Mouse (Mus musculus) forebrain, embryonic 15.5 days (tissue): ENCODE measurements around the gene Il11ra1. TPM values are rescaled to one million over a fixed set of nuclear protein-coding genes. Genes with fewer than 3 reads are reported as not detected.
A peak's percentile ranks its signal among the peaks of the same experiment; 100 is the strongest.
"Not testable (repeated sequence)": the region's sequence is repeated elsewhere in the genome, so short reads cannot be mapped to it uniquely, and the experiment has no call there.

Source experiments
- ATAC-seq: fragments of 200-750 bp; cut with Nextera tagmentation; replicated peaks from 2 replicates; pipeline ENCODE4 v1.8.0; 2017; ENCODE audit warnings: mild to moderate bottlenecking, moderate TSS enrichment, moderate library complexity
- H3K27ac ChIP-seq: fragments of 300-500 bp; sonication (generic); replicated peaks from 2 replicates; pipeline ENCODE4 v1.5.1; 2015; ENCODE audit warnings: mild to moderate bottlenecking, inconsistent platforms
- H3K27me3 ChIP-seq: fragments of 300-500 bp; sonication (generic); 2 replicates; pipeline ENCODE4 v1.6.1; 2015; ENCODE audit warnings: inconsistent platforms
- H3K36me3 ChIP-seq: fragments of 300-500 bp; sonication (generic); 2 replicates; pipeline ENCODE4 v1.6.1; 2015; ENCODE audit warnings: mild to moderate bottlenecking, inconsistent platforms
- H3K4me1 ChIP-seq: fragments of 300-500 bp; sonication (generic); 2 replicates; pipeline ENCODE4 v1.6.1; 2015; ENCODE audit warnings: inconsistent platforms
- H3K4me2 ChIP-seq: fragments of 300-500 bp; sonication (generic); replicated peaks from 2 replicates; pipeline ENCODE4 v1.6.1; 2015; ENCODE audit warnings: mild to moderate bottlenecking, inconsistent platforms
- H3K4me3 ChIP-seq: fragments of 300-500 bp; sonication (generic); 2 replicates; pipeline ENCODE4 v1.5.1; 2015; ENCODE audit warnings: mild to moderate bottlenecking, inconsistent platforms
- H3K9ac ChIP-seq: fragments of 300-500 bp; sonication (generic); replicated peaks from 2 replicates; pipeline ENCODE4 v1.6.1; 2015; ENCODE audit warnings: mild to moderate bottlenecking, inconsistent platforms
- H3K9me3 ChIP-seq: fragments of 300-500 bp; sonication (generic); 2 replicates; pipeline ENCODE4 v1.6.1; 2016; ENCODE audit warnings: inconsistent platforms
- WGBS: fragments of 180-500 bp; shearing (Covaris S2); methylation state at CpG from one replicate; pipeline ENCODE4 v1.1.7; 2015; ENCODE audit warnings: mixed read lengths; 5-methylcytosine and 5-hydroxymethylcytosine counted together
- polyA plus RNA-seq: library from polyadenylated mRNA; unstranded; fragments of >200 nt; fragmentation: Nextera tagmentation; extraction: Ambion mirVana; gene quantifications from 2 replicates; pipeline ENCODE4 v1.2.1, GENCODE M21; 2015

Gene Il11ra1
- polyA plus RNA-seq, 1 experiment from 2014 or later = 26.4 TPM

DNA sequence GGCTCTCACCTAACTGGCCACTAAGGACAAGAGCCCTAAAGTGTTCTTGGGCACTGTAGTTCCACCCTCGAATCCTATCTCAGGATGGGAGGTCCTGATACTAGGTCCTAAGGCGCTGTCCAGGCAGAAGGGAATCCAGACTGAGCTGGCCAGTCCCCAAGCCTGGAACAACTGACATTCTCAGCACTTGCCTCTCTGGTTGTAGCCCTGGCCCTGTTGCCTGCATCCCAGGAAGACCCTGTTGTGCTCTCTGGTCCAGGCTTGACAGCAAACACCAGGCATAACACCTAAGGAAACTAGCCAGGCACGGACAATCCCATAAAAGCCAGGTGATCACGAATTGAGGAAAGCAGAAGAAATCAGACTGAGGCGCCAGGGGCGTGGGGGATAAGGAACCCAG is 17.0 kb upstream of the Il11ra1 start:
- Histone ChIP-seq H3K9ac (peak overlapping the region; percentile 24; the same call in 1 of the 2 replicates), H3K36me3 (no peaks in the 10 kb centered on the region), H3K9me3 (no peaks in the 10 kb centered on the region), H3K4me3 (no peak overlapping the region), H3K4me1 (peaks cover 62% of the 10 kb centered on the region), H3K27me3 (no peaks in the 10 kb centered on the region), H3K27ac (peak overlapping the region; percentile 75), H3K4me2 (peak overlapping the region; percentile 5; the same call in 1 of the 2 replicates)
- WGBS = 29% methylated on average over 6 of the region's 6 CpGs
- no peak for ATAC-seq

GRCm38 (mm10) chr4:41683303-41683702 is 16.5 kb upstream of the Il11ra1 start:
- H3K4me3 ChIP-seq = peak overlapping the region; percentile 25; the same call in 1 of the 2 replicates
- H3K27me3 ChIP-seq, H3K36me3 ChIP-seq, H3K9ac ChIP-seq, H3K9me3 ChIP-seq: not testable (repeated sequence)
- 6% methylated on average over 2 of the region's 27 CpGs for WGBS
- peak overlapping the region; percentile 75; the same call in 1 of the 2 replicates for H3K27ac ChIP-seq
- peaks cover 57% of the 10 kb centered on the region for H3K4me1 ChIP-seq
- 0 out of 2 replicates have a peak overlapping the region, but pooled peaks have one; percentile 31 for H3K4me2 ChIP-seq
- ATAC-seq = peak; percentile 26

- Histone ChIP-seq H3K4me3 (peak overlapping the region; percentile 15; the same call in 1 of the 2 replicates), H3K4me1 (peaks cover 52% of the 10 kb centered on the region), H3K27ac (peak overlapping the region; percentile 82), H3K4me2 (peak overlapping the region; percentile 35)
- H3K27me3 ChIP-seq, H3K9ac ChIP-seq, H3K9me3 ChIP-seq, H3K36me3 ChIP-seq: not testable (repeated sequence)
- peak; percentile 36 for ATAC-seq
- WGBS = 3% methylated on average over 26 of the region's 27 CpGs
Measured at GRCm38 (mm10) chr4:41684131-41684930, 15.5 kb upstream of the Il11ra1 start.

DNA sequence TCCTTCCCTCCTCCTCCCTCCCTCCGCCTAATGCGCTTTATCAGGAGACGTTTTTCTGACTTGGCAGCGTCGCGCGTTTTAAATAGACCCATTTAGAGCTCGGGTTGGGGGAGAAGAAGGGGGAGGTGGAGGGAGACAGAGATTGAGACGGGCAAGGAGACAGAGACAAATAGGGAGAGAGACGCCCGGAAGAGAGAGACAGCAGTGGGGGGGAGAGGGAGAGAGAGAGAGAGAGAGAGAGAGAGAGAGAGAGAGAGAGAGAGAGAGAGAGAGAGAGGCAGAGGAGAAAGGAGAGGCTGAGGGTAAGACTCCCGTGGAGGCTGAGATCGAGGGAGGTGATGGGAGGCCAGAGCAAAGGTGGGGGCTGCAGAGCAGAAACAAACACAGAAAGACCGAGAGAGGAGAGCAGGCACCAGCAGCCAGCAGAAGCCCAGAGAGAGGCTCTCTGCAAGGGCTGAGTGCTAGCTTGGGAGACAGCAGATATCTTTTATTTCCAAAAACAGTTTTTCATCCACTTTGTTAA is 14.8 kb upstream of the Il11ra1 start:
- H3K9me3 ChIP-seq, H3K4me3 ChIP-seq, ATAC-seq, H3K27me3 ChIP-seq, H3K36me3 ChIP-seq, H3K9ac ChIP-seq: not testable (repeated sequence)
- Histone ChIP-seq H3K4me2 (peak overlapping the region; percentile 35), H3K27ac (peak overlapping the region; percentile 82), H3K4me1 (peaks cover 45% of the 10 kb centered on the region)
- 0% methylated on average over 14 of the region's 14 CpGs for WGBS

- H3K27ac ChIP-seq = peak overlapping the region; percentile 54
- H3K4me3 ChIP-seq, H3K9me3 ChIP-seq, H3K27me3 ChIP-seq, H3K9ac ChIP-seq, H3K36me3 ChIP-seq, H3K4me2 ChIP-seq: not testable (repeated sequence)
- 9% methylated on average over 10 of the region's 10 CpGs for WGBS
- H3K4me1 ChIP-seq = peaks cover 36% of the 10 kb centered on the region
- ATAC-seq = 0 out of 2 replicates have a peak, but pooled peaks have one; percentile 10
Measured at GRCm38 (mm10) chr4:41685882-41686492, 13.8 kb upstream of the Il11ra1 start.

- WGBS = 25% methylated on average over 1 of the region's 1 CpGs
- Histone ChIP-seq H3K27ac (peak overlapping the region; percentile 54; the same call in 1 of the 2 replicates), H3K4me1 (peaks cover 21% of the 10 kb centered on the region), H3K9ac (0 out of 2 replicates have a peak overlapping the region, but pooled peaks have one; percentile 15)
- ATAC-seq, H3K4me2 ChIP-seq, H3K4me3 ChIP-seq, H3K9me3 ChIP-seq, H3K36me3 ChIP-seq, H3K27me3 ChIP-seq: not testable (repeated sequence)
Measured at GRCm38 (mm10) chr4:41688562-41688961, 11.2 kb upstream of the Il11ra1 start.

GRCm38 (mm10) chr4:41690014-41690413 is 9.8 kb upstream of the Il11ra1 start:
- H3K9me3 ChIP-seq, H3K36me3 ChIP-seq, H3K27me3 ChIP-seq, ATAC-seq, H3K4me3 ChIP-seq, H3K9ac ChIP-seq, H3K27ac ChIP-seq, H3K4me2 ChIP-seq: not testable (repeated sequence)
- H3K4me1 ChIP-seq = peaks cover 14% of the 10 kb centered on the region
- WGBS = no CpG with 5 or more reads among the region's 4 CpGs

DNA sequence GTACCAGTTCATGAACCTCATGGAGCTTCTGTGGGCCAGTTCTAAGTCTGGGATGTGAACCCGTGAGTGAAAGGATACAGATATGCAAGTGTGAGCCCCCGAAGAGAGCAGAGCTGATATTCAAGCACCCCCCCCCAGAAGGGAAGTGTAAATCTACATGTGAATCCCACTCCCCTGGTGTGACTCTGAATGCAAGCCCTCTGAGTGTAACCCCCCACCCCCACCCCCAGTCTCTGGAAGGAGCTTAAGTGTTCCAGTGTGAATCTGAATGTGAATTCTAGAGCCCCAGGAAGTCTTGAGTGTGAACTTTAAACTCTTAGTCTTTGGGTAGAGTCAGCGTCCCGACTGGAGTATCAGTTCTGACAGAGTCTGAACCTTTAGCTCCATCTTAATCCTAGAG is 6.3 kb upstream of the Il11ra1 start:
- WGBS = 5% methylated on average over 4 of the region's 4 CpGs
- peak overlapping the region; percentile 6; the same call in 1 of the 2 replicates for H3K4me3 ChIP-seq

DNA sequence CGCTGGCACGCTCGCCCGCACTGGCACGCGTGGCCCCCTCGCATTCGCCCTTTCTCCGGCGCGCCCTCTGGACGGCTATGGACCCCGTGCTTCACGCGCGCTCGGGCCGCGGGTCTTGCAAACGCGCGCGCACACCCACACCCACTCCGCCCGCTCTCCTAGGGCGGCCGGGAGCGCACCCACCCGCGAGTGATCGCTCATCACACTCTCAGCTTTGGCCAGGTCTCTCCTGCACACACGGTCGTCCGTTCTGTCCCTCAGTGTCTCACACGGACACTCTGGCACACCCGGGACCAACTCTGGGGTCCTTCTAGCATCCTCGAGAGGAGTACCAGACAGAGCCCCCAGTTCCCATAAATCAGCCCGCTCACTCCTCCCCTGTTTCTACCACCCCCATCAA is 4.0 kb upstream of the Il11ra1 start:
- H3K4me2 ChIP-seq = peak overlapping the region; percentile 38
- H3K9ac ChIP-seq, ATAC-seq, H3K27me3 ChIP-seq, H3K27ac ChIP-seq, H3K9me3 ChIP-seq, H3K4me1 ChIP-seq, H3K36me3 ChIP-seq: not testable (repeated sequence)
- H3K4me3 ChIP-seq = peak overlapping the region; percentile 23
- WGBS = 5% methylated on average over 14 of the region's 38 CpGs

More for the DNA sequence above, 6.3 kb upstream of the Il11ra1 start:
- H3K27ac ChIP-seq, H3K27me3 ChIP-seq, H3K4me1 ChIP-seq, ATAC-seq, H3K36me3 ChIP-seq, H3K9me3 ChIP-seq, H3K9ac ChIP-seq: not testable (repeated sequence)
- H3K4me2 ChIP-seq = peak overlapping the region; percentile 25; the same call in 1 of the 2 replicates

- not testable (repeated sequence) for H3K27me3 ChIP-seq, H3K4me1 ChIP-seq, ATAC-seq, H3K4me3 ChIP-seq, H3K36me3 ChIP-seq, H3K9ac ChIP-seq, H3K27ac ChIP-seq, H3K9me3 ChIP-seq, H3K4me2 ChIP-seq
- 7% methylated on average over 11 of the region's 15 CpGs for WGBS
Measured at GRCm38 (mm10) chr4:41696452-41696851, 3.3 kb upstream of the Il11ra1 start.

DNA sequence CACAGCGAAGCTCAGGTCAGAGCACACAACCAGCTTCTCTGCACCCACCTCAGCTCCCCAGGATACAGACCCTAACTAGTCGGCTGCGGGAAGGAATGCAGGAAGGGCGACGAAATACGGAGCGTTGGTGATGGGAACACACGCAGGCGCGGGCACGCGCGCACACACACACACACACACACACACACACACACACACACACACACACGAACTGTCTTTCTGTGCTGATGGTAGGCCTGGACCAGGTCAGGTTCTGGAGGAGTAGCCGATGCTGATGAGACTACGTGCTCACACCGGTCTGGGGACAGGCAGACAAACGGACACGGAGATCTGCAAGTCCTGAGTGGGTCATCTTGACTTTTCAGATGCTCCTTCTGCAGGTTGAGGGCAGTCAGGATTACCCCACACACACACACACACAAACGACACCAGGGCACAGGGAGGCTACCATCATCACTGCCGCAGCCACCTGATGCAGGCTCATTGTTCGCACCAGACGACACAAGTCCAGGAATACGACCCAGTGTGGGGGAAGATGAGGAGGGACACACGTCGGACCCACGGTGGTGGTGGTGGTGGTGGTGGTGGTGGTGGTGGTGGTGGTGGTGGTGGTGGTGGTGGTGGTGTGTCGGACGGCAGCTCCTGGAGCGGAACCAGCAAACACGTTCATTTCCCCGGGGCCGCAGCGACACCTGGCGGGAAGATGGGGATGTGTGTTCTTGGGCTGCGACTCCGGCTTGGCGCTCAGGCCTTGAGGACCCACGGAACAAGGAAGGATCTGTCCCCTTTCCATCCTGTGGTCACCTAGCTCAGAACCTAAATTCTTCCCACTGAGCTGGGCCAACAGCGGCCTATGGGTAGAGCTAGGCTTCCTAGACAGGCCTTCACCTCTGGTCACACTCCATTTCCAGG is 2.6 kb upstream of the Il11ra1 start, which contains the start of gene Cntfr:
Gene Cntfr (minus strand): TSS at position 160 of the 912 bp plus-strand sequence.
- H3K9me3 ChIP-seq, H3K27ac ChIP-seq, H3K36me3 ChIP-seq, H3K4me1 ChIP-seq, H3K27me3 ChIP-seq, H3K9ac ChIP-seq, ATAC-seq: not testable (repeated sequence)
- peak within 1 kb of the TSS; percentile 38 for H3K4me2 ChIP-seq
- peak within 1 kb of the TSS; percentile 23 for H3K4me3 ChIP-seq
- 16% methylated on average over 39 of the region's 40 CpGs for whole genome bisulfite sequencing
